Mouse (Mus musculus) heart, adult 2 months (tissue): ENCODE results near the gene Cartpt.

Source experiments
- CTCF ChIP-seq: fragments of 200-600 bp; IDR thresholded peaks from 2 replicates; pipeline ENCODE4 v1.8.1; 2022; ENCODE audit warnings: antibody characterized with exemption, mild to moderate bottlenecking, moderate library complexity
- EP300 ChIP-seq: fragments of 200-500 bp; IDR thresholded peaks from 2 replicates; pipeline ENCODE4 v1.6.1; 2011; ENCODE audit warnings: low read depth, low read length, control low read depth; ENCODE audit not compliant: insufficient read depth
- POLR2A ChIP-seq: fragments of 200-500 bp; IDR thresholded peaks from 2 replicates; pipeline ENCODE4 v1.6.1; 2011; ENCODE audit warnings: mild to moderate bottlenecking, low read depth, low read length, control low read depth; ENCODE audit not compliant: insufficient read depth

DNA sequence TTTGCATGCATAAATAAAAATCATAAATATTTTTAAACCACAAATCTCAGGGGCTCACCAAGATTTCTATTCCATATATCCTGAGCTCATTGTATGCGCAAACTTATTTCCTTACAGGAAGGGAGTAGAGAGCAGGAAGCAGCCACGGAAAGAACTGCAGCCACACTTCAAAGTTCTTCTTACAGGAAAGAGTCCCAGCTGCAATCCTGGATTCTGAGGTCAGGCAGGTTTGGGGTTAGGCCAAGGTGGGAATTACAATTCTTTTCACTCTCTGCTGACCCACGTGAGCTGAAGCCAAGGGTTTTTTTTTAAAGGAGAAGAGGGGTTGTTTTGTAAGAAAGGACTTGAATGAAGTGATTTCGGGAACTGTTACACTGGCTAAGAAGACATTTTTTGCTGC lies 49.9 kb downstream of the Cartpt start:
- TF ChIP-seq EP300 (no peak), POLR2A (no peak), CTCF (no peak)
